Mouse (Mus musculus) heart, adult 18-20 months (tissue): Measurements from ENCODE around the gene Lrch1. TPM values are rescaled to one million over a fixed set of nuclear protein-coding genes. Genes with fewer than 3 reads are reported as not detected.

Experiments
- DNase-seq, 2 experiments: peaks; one replicate each; pipeline ENCODE4 v3.0.0; 2021 to 2022; ENCODE audit warnings: mixed read lengths in 1 of 2
- total RNA-seq, 2 experiments: library from RNA; stranded (reverse); gene quantifications; 2 replicates each; pipeline ENCODE4 v1.2.3; 2021

Gene Lrch1
- total RNA-seq, 2 experiments from 2014 or later = 11.8 to 14.3 TPM

DNA sequence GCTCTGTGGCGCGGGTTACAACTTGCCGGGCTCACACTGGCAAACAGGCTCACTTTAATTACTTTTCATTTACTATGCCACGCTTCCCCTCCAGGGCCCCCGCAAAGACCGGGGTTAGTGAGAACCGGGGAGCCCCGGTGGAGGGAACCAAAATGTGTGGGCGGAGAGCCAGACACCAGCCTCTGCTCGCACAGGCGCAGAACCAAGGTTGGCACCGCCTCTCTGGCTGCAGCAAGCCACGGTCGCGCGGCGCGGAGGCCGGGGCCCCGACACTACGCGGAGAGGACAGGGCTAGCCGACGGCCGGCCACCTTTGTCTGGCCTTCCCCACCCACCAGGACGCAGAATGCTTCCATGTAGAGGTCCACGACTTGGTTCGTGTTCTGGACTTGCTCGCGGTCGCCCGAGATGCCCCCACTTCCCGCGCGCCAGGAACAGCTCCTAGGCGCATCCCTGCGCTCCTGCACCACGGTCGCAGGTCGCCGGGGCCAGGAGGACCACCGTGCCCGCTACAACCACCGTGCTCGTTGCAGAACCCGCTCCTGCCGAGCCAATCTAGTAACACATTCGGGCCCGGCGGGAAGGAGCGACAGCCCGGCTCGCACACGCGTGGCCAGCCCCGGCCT lies 813 bp downstream of the Lrch1 start:
- peak; percentile 89 to 91 for DNase-seq

DNA sequence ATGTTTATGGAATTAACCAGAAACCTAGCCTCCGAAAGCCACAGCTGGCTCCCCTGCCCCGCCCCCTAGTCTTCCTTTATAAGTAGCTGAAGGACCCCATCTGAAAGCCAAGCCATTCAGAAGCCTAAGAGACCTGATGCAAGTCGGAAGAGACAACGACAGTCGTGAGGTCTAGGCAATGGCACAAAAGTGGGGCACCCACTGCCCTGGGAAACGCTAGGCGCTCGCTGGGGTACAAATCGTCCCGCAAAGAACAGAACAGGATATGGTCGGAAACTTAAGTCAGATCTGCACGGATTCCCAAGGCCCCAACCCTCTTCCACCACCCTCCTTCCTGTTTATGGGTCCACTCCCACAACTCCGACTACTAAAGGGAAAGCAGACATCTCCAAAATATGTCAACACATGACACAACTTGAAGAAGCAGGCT lies 1.3 kb downstream of the Lrch1 start:
- no peak for DNase-seq

DNA sequence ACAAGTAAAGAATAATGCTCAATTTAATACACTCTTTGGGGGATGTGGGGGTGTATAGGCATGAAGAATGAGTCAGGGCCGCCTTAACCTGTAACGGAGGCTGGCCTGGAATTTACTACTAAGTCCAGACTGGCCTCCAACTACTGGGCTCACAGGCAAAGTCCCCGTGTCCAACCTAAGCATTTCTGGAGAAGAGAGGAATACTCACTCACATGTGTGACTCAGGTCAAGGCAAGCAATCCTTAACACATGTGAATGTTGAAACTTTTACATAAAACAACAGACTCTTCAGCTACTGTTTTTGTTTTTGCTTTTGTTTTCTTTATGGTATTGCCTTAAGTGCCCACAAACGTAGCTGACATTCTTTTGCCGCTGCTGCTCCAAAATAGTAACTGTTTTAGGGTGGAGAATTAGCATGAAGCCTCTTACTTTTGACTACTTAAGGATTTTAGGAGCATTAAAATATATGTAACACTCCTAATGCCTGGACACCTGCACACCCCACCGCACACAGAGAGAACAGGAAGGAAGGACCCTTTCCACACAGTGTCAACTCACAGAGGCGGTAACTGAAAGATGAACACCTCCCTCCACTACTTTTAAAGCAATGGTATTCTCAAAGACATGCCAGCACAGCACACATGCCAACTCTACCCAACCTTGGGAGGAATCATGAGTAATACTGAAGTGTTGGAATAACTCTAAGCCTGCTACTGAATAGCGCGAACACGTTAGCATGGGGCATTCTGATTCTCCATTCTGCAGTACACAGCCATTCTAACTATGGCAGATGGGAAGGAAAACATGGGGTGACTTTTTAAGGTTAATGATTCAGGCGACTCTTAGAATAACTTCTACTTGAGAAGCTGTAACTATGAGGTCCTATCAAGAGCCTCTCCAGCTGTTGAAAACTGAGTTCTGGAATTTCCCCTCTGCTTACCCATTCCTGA lies 2.1 kb downstream of the Lrch1 start:
- peak in 1 of 2 experiments; percentile 4 for DNase-seq

DNA sequence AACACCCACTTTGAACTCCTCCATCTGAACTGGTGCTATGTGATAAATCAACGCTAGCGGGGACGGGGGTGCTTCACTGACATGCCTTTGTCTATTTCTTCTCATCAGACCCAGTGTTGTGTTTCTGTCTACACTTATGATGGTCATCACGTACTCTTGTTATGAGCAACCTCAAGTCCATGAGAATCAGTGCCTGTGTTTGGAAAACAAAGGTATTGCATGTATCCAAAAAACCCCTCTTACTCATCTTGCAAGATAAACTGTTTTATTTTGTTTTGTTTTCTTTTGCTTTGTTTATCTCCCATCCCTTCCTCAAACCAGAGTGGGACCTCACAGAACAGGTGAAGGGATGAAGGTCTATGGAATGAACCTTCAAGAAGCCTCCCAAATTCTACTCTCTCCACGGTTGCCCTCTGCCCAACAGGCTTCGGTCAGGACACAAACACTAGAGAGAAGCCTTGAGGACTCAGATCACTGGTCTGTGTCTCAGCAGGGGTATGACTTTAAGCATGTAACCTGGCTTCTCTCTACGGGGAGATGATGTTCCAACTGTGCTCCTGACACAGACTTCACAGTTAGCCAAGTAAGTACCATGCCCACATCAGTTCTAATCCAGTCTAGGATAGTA lies 3.4 kb downstream of the Lrch1 start:
- no peak for DNase-seq

DNA sequence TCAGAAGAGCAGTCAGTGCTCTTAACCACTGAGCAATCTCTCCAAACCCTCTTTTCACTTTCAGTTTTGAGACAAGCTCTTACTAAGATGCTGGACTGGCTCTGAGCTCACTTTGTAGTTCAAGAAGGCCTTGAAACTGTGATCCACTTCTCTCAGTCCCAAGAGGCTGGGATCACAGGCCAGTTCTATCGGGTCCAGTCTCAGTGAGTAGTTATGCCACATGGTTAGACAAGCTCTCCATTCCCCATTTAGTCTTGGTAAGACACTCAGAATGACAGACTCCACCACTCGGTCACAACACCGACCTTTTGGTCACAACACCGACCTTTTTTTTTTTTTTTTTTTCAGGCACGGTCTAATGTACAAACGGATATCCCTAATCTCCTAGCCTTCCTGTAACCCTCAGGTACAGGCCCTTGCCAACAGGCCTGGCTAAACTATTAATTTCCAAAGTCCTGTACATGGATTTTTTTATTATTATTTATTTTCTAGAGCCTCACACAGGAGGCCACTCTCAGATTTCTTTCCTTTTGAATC lies 4.0 kb downstream of the Lrch1 start:
- peak in 1 of 2 experiments; percentile 17 for DNase-seq

DNA sequence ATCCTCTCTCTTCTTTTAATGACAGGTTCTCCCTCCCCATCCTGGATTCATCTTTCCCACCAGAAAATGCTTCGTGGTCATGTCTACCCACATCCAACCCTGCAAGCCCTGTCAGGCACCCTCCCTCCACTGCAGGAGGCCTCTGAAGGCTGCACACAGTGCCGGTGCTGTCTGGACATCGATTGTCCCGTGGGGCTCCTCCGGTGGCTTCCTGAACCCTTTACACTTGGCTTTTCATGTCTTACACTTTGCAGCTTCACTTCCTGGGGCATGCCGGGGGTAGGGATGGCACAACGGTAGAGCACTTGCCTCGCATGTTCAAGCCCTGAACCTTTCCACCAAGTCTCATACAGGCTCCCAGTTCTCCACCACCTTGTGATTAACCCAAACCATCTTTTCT lies 4.7 kb downstream of the Lrch1 start:
- peak in 1 of 2 experiments; percentile 4 for DNase-seq

DNA sequence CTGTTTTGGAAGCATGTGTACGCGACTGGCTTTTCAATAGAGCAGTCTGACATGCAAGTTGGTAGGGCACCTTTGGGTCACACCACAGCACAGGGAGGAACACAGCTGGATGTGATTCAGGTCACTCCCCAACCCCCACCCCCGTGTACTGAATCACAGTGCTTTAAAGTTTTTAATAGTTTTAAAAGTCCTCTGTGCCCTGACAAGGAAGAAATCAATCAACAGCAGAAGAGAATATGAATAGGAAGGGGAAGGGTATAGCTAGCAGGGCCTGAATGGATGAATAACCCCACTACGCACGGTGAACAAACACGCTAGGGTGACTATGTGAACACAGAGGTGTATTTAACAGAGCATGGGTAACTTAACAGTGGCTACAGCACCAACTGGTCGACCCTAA lies 6.1 kb downstream of the Lrch1 start:
- no peak for DNase-seq

DNA sequence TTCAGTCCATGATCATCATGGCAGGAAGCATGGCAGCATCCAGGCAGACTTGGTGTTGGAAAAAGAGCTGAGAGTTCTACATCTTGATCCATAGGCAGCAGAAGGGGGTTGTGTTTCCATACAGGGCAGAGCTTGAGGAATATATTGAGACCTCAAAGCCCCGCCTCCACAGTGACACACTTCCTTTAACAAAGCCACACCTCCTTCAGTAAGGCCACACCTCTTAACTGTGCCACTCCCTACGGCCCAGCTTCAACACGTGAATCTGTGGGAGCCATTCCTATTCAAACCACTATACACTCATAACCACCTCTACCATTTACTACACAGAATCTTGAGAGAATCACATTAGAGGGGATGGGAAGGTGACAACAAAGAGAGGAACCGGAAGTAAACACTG lies 6.9 kb downstream of the Lrch1 start:
- DNase-seq = no peak

DNA sequence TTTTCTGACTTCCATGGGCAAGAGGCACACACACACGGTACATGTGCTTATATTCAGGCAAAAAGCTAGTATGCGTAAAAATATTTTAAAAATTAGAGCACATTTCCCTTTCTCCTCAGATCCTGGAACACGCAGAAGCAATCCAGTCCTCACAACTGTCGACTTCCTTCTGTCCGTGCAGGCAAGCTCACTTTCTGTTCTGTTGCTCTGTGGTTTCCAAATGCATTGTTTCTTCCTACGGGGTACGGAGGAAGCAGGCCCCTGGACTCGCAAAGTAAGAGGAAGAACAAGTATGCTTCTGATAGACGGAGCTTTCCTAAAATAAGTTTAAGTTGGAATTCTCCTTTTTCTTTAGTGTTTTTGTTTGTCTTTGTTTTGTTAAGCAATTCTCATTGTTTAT lies 8.3 kb downstream of the Lrch1 start:
- DNase-seq = peak in 1 of 2 experiments; percentile 42

DNA sequence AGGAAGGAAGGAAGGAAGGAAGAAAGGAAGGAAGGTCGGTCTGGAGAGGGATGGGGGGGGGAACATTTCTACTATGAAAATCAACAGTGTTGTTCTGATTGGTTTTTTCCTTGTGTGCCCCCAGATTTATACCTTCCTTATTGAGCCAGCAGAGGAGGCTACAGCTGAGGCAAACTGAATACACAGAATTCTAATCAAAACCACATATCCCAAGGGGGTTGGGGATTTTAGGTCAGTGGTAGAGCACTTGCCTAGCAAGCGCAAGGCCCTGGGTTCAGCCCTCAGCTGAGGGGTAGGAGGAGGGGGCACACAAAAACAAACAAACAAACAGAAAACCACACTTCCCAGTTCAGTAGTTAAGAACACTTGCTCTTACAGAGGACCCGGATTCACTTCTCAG lies 8.8 kb downstream of the Lrch1 start:
- DNase-seq = no peak

DNA sequence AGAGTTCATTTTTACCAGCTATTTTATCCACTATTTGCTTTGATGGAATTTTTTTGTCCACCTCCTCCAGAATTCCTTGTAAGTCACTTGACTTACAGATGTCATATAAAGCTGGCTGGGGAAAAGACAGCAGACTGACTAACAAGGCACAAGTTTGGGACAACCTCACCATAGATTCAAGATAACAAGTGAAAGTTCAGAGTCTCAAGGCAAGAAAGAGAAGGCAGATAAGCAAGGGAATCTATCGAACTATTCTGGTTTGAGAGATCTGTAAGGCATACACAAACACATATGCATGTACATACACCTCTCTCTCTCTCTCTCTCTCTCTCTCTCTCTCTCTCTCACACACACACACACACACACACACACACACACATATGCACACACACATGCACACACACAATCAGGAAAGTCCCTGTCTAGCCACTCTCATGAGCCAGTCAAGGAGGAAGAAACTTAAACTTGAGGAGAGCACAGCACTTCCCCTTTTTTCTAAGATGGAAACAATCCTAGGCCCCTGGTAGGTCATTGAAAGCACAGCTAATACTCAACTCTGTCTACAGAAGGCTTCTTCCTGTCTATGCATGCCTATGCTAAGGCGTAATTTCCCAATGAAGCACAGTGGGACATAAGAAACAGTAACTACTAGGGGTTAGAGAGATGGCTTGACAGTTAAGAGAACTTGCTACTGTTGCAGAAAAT lies 11.0 kb downstream of the Lrch1 start:
- peak; percentile 1 to 41 for DNase-seq

DNA sequence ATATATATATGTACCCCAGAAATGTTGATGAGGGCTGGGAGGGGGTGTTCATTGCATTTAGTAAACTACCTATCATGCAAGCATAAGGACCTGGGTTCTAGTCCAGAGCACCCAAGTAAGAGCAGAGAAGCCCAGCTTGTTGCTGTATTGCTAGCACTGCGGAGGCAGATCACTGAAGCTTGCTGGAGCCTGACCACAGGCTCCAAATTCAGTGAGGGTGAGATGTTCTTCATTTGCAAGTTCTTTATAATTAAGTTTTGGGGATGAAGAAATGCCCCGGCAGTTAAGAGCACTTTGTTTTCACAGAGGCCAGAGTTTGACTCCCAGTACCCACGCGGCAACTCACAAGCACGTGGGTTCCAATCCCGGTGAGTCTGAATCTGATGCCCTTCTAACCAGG lies 12.6 kb downstream of the Lrch1 start:
- no peak for DNase-seq

DNA sequence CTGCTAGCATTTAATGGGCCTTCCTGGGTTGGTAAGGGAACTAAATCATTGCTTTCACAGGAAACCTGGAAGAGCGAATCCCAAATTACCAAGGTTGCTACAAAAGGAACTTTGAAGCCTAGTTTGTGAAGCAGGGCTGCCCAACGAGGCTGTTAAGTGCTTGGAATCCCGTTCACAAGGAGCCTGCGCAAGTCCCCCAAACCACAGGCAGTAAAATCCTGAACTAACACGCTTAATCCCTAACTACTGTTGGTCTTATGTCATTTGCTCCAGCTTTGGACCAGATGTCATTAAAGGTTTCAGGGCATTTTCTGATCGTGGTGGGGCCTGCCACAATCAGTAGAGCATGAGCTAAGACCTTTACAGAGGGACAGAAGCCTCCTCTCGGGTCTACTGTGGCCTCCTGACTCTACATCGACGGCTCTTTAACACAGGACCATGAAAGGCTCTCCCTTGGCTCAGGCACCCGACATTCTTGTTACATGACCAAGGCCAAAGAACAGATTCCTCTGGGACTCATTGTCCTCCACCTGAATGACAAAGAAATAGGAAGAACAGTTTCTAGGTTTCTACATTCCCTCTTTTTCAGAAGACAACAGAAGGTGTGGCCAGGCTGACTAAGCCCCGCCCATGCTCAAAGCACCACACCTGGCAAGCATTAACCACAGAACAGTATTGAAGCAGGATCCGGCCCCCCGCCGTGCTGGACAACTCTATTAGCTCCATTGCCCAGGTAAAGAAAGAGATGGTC lies 13.5 kb downstream of the Lrch1 start:
- peak in 1 of 2 experiments; percentile 55 for DNase-seq

DNA sequence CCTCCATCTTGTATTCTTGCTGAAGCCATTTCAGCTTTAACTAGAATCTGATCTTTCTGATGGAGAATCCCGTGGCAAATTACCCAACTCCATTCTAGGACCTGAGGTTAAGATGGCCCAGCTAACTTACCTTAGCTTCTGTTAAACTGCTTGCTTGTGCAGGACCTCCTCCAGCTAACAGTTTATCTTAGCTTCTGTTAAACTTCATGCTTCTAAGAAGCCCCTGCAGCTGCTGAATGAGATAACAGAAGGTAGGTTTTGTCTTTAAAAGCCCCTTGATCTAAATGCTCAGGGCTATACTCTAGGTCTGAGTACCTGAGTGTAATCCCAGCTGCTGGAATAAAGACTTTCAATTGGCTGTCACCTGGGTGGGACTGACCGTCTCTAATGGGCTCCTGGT lies 17.9 kb downstream of the Lrch1 start:
- DNase-seq = no peak

DNA sequence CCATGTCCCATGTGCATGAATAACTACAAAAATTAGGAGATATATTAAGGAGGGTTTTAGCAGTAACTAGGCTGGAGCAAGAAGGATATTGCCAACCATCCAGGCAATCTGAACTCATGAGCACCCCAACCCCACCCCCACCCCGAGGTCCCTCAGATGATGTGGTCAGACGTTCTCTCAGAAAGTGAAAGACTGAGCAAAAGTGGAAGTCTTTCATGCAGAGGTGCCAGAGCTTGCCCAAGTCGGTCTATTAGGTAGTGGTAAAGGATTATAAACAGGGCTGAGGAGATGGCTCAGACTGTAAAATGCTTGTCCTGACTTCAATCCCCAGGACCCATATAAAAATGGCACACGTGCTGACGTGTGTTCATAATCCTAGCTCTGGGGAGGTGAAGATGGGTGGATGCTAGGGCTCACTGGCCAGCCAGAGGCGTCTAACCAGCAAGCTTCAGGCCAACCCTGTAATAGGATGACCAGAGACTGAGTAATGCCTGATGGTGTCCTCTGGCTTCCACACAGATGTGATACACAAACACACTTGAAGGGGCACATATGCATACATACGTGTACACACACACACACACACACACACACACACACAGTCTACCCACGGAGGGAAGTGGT lies 18.8 kb downstream of the Lrch1 start:
- no peak for DNase-seq

DNA sequence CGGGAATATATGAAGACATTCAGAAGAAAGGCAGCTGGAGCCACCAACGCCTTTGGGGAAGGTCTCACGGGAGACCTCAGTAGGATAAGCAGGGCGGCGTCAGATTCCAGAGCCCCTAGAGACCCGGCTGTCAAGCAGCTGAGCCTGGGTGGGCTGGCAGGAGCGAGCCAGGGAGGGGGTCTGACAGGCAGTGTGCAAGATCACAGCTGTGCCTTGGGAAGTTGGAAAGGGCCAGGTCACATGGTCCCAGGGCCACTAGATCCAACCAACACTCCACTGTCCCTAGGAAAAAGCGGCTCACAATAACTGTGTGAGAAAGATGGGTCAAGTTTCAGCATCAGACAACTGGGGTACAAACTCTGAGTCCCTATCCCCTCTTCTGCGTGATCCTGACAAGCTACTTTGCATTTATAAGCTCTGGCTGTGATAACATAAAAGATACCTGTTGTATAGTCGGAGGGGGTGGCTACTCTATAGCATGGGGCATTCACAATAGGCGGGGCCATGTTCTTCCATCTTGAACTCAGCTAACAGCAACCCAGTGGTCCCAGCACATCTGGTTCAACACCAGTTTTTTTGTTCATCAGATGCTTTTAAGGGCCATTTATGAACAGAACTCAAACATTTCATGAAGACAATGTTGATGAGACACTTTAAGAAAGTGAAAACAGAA lies 20.6 kb downstream of the Lrch1 start:
- DNase-seq = peak in 1 of 2 experiments; percentile 49

DNA sequence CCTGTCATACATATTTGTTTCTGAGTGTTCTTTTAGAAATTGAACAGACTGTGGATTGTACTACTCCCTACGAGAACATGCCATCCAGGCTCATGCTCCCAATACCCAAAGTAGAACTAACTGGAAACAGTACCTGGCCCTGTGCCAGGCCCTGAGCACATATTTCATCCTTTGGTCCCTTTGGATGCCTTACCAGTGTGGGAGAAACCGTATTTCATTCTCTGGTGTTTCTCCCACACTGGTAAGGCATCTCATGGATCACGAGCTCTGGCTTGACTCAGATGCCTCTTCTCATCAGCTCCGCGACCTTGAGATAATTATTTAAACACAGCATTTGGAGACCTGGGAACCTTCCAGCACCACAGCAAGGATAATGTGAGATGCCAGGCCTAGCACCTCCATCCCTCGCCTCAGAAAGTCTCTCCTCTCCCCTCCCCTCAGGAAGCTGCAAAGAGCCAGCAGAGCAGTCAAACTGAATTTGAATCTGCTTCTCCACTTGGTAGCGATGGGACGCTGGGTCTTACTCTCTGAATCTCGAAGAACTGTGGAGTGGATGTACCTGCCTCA lies 21.6 kb downstream of the Lrch1 start:
- no peak for DNase-seq

DNA sequence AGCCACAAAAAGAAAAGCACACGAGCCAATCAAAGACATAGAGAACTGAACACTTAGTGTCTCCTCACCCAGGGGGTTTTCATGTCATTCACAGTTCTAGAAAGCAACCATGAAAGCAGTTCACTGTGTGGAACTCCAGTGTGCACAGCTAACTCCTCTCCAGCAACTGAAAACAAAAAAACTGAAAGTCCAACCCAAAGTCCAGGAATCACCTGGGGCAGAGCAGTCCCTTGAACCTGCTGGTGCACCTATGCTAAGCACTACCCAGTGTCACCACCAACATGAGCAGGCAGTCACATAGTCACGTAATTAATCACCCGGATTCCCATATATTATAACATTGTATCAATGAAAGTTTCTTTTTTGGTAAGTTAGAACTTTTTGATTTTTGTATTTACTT lies 23.2 kb downstream of the Lrch1 start:
- no peak for DNase-seq

DNA sequence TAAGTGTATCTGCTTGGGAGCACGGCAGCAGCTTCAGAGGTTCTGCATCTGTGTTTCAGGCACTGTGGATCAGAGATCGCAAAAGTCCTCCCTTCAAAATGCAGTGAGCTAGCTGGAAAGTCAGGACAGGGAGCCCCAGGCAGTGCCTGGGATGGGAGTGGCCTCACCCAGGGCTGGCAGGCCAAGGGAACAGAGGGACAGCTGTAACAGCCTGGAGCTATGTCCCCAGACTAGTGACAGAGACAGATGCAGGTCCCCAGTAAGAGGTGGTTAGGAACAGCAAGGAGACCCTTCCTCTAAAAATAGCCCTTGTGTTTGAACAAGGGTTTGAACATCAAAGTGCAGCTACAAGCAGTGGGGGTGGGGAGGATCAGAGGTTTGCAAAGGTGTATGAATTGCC lies 23.6 kb downstream of the Lrch1 start:
- no peak for DNase-seq
